Mouse (Mus musculus) erythroblast, embryonic 14.5 days (primary cell): ENCODE data around the gene Cbx7.

Experiments used
- GATA1 ChIP-seq: IDR thresholded peaks from 2 replicates; pipeline ENCODE4 v1.6.1; 2012; ENCODE audit warnings: low read length, inconsistent platforms, mixed read lengths
- TAL1 ChIP-seq: IDR thresholded peaks from 3 replicates; pipeline ENCODE4 v1.6.1; 2012; ENCODE audit warnings: low read length, inconsistent platforms, mixed read lengths

- TF ChIP-seq GATA1 = no peak
- no peak for TF ChIP-seq TAL1
Observed at GRCm38 (mm10) chr15:79894343-79894742, 76.6 kb downstream of the Cbx7 start.
